Mouse (Mus musculus) left cerebral cortex, adult 11 months (tissue): ENCODE data around the gene Stoml3.

Experiments used
- DNase-seq: peaks from one replicate; pipeline ENCODE4 v3.0.0; 2022; ENCODE audit warnings: low spot score

Stoml3 gene

DNA sequence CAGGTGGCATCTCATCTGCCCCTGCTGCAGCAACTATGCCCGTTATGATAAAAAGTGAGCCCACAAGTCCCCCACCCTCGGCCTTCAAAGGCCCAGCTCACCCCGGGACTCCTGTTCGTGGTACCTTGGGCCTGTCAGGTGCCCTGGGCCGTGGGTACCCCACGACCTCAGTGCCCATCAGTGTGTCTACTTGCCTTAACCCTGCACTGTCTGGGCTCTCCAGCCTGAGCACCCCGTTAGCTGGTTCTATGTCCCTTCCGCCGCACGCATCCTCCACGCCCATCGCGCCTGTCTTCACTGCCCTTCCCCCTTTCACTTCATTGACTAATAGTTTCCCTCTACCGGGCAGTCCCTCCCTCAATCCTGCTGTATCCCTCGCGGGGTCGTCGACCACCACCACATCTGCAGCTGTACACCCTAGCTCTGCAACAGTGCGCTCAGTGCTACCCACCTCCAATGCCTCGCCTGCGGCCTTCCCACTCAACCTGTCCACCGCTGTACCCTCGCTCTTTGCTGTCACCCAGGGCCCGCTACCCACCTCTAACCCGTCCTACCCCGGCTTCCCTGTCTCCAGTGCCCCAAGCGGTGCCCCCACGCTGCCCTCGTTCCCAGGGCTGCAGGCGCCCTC, 9.9 kb upstream of the Stoml3 start:
- DNase-seq, result no peak

DNA sequence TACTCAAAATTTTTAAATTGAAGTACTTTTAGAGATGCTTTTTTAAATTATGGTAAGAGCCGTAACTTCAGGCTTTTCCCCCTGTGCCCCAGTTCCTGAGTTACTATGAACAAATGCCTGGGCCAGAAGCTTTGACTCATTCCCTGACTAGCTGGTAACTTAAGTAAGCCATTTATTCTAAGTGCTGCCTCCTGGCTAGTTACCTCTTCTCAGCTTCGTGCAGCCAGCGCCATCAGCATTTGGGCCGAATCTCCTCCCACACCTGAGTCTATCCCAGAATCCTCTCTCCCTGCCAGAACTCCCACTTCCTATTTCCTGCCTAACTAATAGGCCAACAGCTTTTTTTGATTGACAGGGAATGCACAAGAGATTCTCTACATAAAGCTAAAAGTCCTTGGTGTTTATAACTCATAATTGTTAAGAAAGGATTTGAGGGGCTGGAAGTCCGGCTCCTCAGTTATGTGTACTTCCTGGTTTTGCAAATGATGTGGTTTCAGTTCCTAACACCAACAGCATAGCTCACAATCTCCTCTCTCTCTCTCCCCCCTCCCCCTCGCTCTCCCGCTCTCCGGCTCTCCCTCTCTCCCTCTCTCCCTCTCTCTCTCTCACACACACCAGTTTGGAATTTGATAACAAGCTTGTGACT, 4.9 kb upstream of the Stoml3 start:
- DNase-seq, result no peak

DNA sequence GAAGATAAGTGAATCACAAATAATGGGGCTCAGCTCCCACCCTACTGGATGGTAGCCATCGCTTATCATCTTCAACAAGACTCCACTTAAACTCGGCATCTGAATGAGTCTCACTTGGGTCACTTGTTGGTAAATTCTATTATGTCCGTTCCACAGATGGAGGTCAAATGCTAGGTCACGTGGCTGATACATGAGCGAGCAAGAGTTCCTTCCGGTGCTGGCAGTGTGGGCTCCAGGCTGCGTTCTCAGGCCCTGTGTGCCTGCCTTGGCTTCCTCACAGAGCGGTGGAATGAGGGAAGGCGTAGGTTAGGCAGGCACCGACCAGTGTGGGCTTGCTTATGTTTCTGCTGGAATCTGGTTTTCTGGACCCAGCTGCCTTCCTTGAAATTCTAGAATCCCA, 1.9 kb upstream of the Stoml3 start:
- no peak for DNase-seq

DNA sequence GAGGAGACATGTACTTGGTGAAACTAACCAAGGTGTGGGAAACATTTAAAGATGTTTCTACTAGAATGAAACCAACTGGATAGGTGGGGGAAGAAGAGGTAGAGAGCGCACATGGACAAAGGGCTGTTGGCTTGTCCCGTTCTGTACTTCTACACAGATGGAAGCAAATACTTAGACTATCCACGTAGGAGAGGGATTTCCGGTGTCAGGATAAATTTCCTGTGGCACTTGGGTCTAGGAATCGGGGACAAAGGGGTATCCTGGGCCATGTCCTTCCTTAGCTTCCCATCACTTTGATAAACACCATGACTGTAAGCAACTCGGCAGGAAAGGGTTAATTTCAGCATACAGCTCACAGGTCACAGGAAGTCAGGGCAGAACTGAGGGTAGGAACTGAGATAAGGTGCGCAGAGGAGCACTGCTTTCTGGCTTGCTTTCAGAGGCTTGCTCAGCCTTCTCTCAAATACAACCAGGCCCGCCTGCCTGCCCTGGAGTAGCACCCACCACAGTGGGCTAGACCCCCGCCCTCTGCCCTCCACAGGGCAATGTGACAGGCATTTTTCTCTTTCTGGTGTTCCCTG, 1.4 kb upstream of the Stoml3 start:
- DNase-seq, result no peak

DNA sequence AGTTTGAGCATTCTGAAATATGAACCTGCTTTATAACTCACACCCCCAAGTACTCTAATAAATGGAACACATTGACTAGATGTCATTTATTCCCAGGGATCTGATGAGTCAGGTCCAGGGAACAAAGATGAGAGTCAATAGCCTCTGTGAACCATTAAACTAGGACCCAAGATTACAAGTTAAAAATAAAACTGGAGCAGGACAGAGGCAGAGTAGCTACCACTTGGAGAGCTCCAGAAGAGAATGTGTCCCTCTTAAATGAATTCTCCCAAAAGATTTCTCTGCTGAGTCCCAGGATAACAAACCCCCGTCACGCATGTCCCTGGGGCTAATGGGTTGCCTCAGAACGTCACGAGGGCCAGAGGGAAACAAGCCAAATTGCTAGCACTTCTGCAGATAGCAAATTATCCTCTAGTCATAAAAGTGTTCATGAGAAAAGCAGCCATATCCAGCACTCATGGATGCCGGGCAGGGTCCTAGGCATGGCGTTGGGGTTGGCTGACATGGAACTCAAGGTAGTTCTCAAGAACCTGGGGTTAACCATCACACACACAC, 10.0 kb downstream of the Stoml3 start:
- DNase-seq, result no peak

DNA sequence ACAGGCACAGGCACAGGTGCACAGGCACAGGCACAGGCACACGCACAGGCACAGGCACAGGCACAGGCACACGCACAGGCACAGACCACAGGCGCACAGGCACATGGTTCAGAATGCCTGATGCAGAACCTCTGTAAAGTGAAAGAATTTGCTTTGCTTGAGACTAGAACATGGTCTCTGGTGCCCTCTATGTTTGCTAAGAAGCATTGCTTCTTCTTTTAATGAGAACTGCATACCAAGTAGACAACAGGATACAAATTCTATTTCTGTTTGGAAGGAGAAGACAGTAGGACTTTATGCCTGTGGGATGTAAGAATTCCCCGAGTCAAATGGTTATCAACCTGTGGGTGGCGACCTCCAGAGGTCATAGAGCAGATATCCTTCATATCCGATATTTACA, 14.0 kb downstream of the Stoml3 start:
- DNase-seq, result no peak

DNA sequence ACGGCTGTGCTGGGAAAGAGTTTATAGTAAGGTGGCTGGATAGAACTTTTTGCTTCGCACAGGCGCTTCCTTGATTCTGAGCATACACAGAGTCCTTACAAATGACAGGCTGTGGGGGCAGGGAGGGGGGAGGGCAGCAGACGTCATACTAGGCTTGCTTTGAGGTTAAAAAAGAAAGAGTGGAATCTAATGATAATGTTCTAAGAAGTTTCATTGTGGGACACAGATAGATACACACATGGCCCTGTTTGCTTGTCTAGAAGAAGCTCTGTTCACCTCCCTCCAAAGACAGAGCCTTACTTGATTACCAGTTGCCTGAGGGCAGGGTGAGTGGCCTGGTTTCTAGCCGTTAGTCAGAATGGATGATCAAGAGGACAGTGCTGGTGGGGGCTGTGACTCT, 24.6 kb downstream of the Stoml3 start:
- DNase-seq, result no peak

DNA sequence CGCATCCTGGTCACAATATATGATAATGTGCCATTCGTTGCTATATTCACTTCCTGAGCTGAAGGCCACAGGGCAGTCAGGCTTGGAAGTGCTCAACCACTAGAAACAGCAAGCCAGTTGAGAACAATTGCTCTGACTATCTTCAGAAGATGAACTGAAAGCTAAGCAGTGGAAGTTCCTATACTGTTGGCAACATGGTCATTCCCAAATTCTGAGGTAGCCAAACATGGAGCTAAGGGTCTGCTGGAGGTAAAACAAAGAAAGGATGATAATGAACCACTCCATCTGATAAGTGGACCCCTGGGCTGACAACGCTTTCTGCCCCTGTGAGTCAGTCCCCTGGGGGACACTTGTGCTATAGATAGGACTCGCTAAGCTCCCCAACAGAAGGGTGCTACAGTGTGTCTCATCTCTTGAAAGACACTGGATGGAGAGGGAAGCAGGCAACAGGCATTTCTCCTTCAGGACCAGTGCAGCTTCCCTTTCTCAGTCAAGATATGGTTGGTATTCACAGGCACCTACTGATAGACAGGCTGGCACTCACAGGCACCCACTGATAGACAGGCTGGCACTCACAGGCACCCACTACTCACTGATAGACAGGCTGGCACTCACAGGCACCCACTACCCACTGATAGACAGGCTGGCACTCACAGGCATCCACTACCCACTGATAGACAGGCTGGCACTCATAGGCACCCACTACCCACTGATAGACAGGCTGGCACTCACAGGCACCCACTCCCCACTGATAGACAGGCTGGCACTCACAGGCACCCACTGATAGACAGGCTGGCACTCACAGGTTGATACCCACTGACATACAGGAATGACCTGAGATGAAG, 26.0 kb downstream of the Stoml3 start:
- no peak for DNase-seq

DNA sequence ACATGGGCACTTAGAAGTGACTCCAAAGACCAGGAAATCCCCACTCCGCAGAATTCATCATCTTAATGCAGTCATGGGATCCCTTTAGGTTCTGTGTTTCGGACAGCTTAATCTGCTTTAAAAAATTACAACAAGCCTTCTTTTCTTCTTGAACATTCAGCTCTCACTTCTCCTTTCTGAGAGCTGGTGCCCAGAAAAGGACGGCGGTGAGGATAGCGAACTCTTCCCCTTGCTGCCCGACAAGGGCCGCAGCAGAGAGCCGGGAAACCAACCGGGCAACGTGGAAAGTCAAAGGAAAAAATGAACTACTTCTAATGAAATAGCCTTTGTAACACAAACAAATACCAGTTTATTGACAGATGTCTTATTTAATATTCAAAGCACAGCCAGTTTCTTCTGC, 34.3 kb downstream of the Stoml3 start:
- no peak for DNase-seq

DNA sequence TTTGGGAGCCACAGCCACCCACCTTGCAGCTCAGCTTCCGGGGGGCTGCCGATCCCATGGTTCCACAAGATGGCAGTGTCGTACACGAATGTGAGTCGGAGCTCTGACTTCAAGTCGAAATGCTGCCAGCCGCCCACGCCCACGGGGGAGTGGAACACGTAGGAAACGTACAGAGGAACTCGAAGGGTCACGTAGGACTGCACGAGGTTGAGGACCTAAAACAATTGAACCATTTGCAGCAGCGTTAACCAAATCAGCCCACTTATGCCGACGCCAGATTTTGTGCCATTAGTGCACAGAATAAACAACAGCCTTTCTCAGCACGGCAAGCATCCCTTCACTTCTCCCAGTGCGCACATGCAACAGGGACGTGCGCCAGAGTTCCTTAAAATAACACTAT, 37.3 kb downstream of the Stoml3 start:
- peak; percentile 78 for DNase-seq

DNA sequence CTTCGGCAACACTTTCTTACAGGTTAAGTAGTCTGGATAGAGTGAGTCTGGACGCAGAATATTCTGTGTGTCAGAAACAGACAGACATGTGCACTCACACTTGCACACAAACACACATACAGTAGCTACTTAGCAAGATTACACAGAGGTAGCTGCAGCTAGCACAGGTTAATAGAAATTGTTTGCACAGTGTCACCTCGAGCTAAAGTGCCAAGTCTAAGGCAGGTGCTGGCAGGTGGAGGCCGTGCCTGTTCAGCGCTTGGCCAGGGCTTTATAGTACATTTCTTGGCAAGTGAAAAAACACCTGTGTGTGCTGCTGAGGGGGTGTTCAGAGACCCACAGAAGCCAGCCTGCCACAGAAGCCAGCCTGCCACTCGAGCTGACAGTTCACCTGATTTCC, 41.9 kb downstream of the Stoml3 start:
- no peak for DNase-seq

DNA sequence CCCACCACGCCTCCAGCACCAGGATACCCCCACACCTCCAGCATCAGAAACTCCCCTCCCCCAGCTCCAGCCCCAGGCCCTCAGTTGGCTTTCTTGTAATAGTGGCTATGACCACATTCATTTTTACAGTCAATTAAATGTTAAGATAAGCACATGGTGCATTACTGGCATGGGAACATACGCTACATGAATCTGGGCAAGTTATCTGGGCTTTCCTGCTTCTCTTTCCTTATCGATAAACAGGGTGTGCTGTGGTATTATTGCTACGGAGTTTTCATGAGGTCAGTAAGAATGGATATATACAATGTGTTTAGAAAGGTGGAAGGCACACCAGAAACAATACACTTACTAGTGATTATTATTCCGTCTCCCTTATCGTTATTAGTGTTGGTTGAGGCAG, 43.6 kb downstream of the Stoml3 start:
- no peak for DNase-seq

DNA sequence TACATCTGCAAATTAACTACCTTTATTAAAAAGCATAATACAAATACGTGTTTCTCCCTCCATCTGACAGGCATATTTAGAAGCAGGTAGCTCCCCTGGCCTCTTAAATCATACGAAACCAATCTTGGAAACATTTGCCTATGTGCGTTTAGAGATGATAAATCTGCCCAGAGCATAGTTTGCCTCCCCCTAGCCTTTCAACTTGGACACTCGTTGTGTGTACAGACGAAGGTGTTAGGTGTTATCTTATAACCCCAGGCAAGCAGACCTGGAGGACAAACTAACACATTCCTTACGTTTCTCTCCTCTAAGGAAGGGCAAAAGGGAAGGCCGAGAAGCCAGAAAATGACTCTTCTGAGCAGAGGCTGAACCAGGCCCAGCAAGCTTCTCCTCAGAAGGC, 64.2 kb downstream of the Stoml3 start:
- no peak for DNase-seq

DNA sequence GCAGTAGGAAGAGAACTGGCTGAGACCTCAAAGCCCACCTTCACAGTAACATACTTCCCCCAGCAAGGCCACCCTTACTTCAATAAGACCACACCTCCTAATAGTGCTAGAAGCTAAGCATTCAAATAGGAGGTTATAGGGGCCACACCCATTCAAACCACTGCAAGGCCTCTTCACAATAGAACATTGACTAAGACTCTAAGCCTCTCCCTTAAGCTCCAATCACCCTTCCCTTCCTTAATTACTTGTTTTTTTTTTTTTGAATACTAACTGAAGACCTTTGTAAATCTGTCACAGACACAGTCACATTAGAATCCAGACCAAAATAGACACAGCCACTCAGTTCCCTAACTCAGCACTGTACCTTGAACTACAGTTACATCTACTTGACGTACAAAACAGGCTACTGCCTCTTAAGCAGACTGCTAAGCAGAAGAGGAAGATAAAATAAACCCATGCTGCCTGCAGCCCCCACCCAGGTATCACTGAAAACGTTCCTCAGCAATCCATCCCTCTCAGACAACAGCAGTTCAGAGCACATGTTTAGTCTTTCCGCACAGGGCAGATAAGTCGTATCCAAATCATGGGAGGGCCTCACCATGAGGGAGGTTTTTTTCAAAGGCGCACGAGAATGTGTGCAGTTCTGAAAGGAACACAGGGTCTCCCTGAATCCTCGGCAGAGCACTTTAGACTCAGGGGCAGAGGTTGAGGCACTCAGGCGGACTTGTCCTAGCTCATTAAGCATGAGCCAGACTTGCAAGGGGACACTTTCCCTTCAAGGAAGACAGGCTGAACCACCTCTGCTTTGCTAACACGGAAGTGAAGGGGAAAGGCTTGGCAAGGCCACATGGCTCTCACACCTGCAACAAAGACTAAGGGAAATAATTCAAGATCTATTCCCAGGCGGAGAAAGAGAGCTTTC, 66.8 kb downstream of the Stoml3 start:
- DNase-seq, result no peak

DNA sequence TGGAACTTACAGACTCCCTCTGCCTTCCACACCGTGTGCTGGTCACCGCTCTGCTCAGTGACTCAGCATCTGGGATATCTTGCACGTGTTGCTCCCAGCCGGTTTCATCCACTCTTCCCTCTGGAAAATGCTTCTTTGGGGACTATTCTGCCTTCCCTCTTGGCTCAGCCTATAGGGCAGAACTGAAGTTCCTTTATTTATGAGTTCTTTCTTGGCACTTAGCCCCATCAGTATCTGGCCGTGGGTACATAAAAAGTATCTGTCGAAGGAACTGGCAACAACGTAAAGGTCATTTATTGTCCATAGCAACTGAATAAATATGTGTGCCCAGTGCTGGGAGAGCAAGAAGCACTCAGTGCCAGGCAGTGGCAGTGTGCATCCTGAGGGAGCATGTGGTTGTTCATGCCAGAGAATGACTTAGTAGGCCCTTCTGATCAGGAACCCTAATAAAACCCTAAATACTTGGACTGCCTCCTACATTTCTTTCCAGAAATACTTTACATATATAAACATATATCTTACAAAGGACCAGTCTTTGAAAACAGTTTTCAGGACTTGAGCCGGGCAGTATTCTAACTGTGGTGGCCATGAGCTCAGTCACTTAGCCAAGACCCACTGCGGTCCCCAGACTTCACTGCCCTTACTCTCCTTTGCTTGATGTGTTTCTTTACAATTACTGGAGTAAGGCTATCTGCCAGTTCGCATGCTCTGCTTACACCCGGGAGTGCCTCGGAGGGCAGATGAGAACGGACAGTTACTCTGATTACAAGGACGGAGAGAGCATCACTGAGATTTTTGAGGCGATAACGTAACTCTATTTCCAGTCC, 69.1 kb downstream of the Stoml3 start:
- no peak for DNase-seq
